ENCODE assay signal across 12 mouse cellular contexts in the genomic region with DNA sequence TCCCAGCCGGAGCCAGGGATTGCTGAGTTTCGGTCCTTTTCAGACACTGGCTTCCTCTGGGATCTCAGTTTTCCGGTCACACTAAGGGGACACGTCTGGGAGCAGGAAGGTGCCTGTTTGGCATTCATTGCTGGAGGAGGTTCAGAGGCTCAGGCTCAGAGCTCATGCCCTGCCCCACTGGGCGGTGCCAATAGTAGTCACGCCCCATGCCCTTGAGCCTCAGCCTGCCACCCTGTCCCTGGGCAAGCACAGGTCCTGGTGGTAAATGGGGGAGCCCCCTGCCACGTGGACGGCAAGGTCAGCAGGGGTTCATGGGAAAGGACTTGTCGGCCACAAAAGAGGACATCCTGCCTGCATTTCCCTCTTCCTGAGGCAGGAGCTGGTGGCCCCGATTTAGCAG. TPM values are rescaled to one million over a fixed set of nuclear protein-coding genes. Genes with fewer than 3 reads are reported as not detected.
DNase-seq lines count a peak whose midpoint lies in the region; ATAC-seq and TF ChIP-seq lines count a peak whose summit lies in the region.
"Had no signal": no experiment of that assay in that cellular context is flagged by ENCODE, and none has a peak within 500 bp of the region (broad histone marks: within the 10 kb centered on the region; RNA-seq: fewer than 3 reads in every experiment).

No protein-coding gene starts in this region.

- no peak; the same call in 1 of the 2 replicates for TF ChIP-seq EP300 in liver, postnatal 0 days (IDR thresholded peaks at IDR 0.05; ENCODE audit: low read depth)

- ATAC-seq in erythroid progenitor cell, adult 5-6 weeks (replicated peaks; ENCODE audit: low FRiP score, poor library complexity, severe bottlenecking) = 0 out of 2 replicates have a peak, but pooled peaks have one; percentile 35
- peak; percentile 61 for ATAC-seq in intestine, embryonic 16.5 days
- ATAC-seq in liver, postnatal 0 days = peak; percentile 55
- no peak for ATAC-seq in midbrain, embryonic 14.5 days (ENCODE audit: low FRiP score, low TSS enrichment)
- ATAC-seq in forebrain, embryonic 13.5 days = no peak
- ATAC-seq: inflammation-experienced regulatory T-cells, adult 6 months; Patski had no signal

- H3K9me3 ChIP-seq in intestine, embryonic 16.5 days (ENCODE audit: control insufficient read depth, low read length) = no peaks in the 10 kb centered on the region
- H3K9me3 ChIP-seq in liver, postnatal 0 days (ENCODE audit: low read length) = no peaks in the 10 kb centered on the region
- no peaks in the 10 kb centered on the region for H3K9me3 ChIP-seq in midbrain, embryonic 14.5 days (ENCODE audit: control insufficient read depth, low read length)
- H3K9me3 ChIP-seq in forebrain, embryonic 13.5 days (replicated peaks) = no peaks in the 10 kb centered on the region
- H3K9me3 ChIP-seq: embryonic facial prominence, embryonic 12.5 days had no signal

- H3K27ac ChIP-seq in intestine, embryonic 16.5 days (ENCODE audit: low read length) = no peak overlapping the region
- no peak overlapping the region for H3K27ac ChIP-seq in liver, postnatal 0 days (ENCODE audit: low read depth)
- H3K27ac ChIP-seq in midbrain, embryonic 14.5 days (replicated peaks; ENCODE audit: low read depth, low read length) = no peak overlapping the region
- no peak overlapping the region for H3K27ac ChIP-seq in forebrain, embryonic 13.5 days
- no peak overlapping the region for H3K27ac ChIP-seq in left cerebral cortex, adult 2 months
- H3K27ac ChIP-seq: embryonic facial prominence, embryonic 12.5 days had no signal

- H3K4me1 ChIP-seq in intestine, embryonic 16.5 days (ENCODE audit: control insufficient read depth, insufficient read depth, low read length) = no peaks in the 10 kb centered on the region
- H3K4me1 ChIP-seq in liver, postnatal 0 days (ENCODE audit: insufficient read depth) = 0 out of 2 replicates have a peak, but pooled peaks cover 3% of the 10 kb centered on the region
- H3K4me1 ChIP-seq in midbrain, embryonic 14.5 days (ENCODE audit: control insufficient read depth, insufficient read depth, low read length) = no peaks in the 10 kb centered on the region
- H3K4me1 ChIP-seq in forebrain, embryonic 13.5 days = peaks cover 10% of the 10 kb centered on the region; the same call in 1 of the 2 replicates
- H3K4me1 ChIP-seq: embryonic facial prominence, embryonic 12.5 days had no signal

- TF ChIP-seq CTCF in liver, postnatal 0 days (IDR thresholded peaks at IDR 0.05; ENCODE audit: low read depth) = no peak
- TF ChIP-seq CTCF in left cerebral cortex, adult 2 months (IDR thresholded peaks at IDR 0.05) = no peak

- H3K27me3 ChIP-seq in intestine, embryonic 16.5 days (replicated peaks; ENCODE audit: control insufficient read depth, insufficient read depth, low read length) = peaks cover 28% of the 10 kb centered on the region
- H3K27me3 ChIP-seq in liver, postnatal 0 days (ENCODE audit: insufficient read depth, low read length) = peaks cover 10% of the 10 kb centered on the region
- peaks cover 18% of the 10 kb centered on the region for H3K27me3 ChIP-seq in midbrain, embryonic 14.5 days (ENCODE audit: control insufficient read depth, insufficient read depth, low read length)
- peaks cover 67% of the 10 kb centered on the region for H3K27me3 ChIP-seq in forebrain, embryonic 13.5 days
- H3K27me3 ChIP-seq: Patski had no signal

- WGBS in intestine, embryonic 16.5 days = 13% methylated on average over 10 of the region's 10 CpGs
- WGBS in liver, postnatal 0 days (ENCODE audit: insufficient replicate concordance) = 7% methylated on average over 10 of the region's 10 CpGs
- WGBS in midbrain, embryonic 14.5 days = 23% methylated on average over 10 of the region's 10 CpGs
- WGBS in forebrain, embryonic 13.5 days = 16% methylated on average over 10 of the region's 10 CpGs

- H3K4me2 ChIP-seq in intestine, embryonic 16.5 days (ENCODE audit: low read depth, low read length) = no peak overlapping the region
- H3K4me2 ChIP-seq in liver, postnatal 0 days (ENCODE audit: low read depth, low read length) = no peak overlapping the region
- H3K4me2 ChIP-seq in midbrain, embryonic 14.5 days (ENCODE audit: low read length) = no peak overlapping the region
- H3K4me2 ChIP-seq in forebrain, embryonic 13.5 days = no peak overlapping the region
- H3K4me2 ChIP-seq: embryonic facial prominence, embryonic 12.5 days had no signal

- H3K4me3 ChIP-seq in intestine, embryonic 16.5 days (ENCODE audit: low read length) = no peak overlapping the region
- no peak overlapping the region for H3K4me3 ChIP-seq in liver, postnatal 0 days (ENCODE audit: low read depth, low read length)
- H3K4me3 ChIP-seq in midbrain, embryonic 14.5 days (replicated peaks; ENCODE audit: low read depth, low read length) = no peak overlapping the region
- no peak overlapping the region for H3K4me3 ChIP-seq in forebrain, embryonic 13.5 days
- no peak overlapping the region for H3K4me3 ChIP-seq in left cerebral cortex, adult 2 months
- H3K4me3 ChIP-seq: embryonic facial prominence, embryonic 12.5 days; myocyte had no signal

- H3K9ac ChIP-seq in intestine, embryonic 16.5 days (ENCODE audit: low read depth, low read length) = no peak overlapping the region
- no peak overlapping the region for H3K9ac ChIP-seq in liver, postnatal 0 days (replicated peaks)
- no peak overlapping the region for H3K9ac ChIP-seq in midbrain, embryonic 14.5 days (replicated peaks; ENCODE audit: low read length)
- H3K9ac ChIP-seq in forebrain, embryonic 13.5 days = no peak overlapping the region
- H3K9ac ChIP-seq: embryonic facial prominence, embryonic 12.5 days had no signal

- intact Hi-C loops in left cerebral cortex, adult 2 months (cut with DNase I) = no loop called here

- no peaks in the 10 kb centered on the region for H3K36me3 ChIP-seq in intestine, embryonic 16.5 days (ENCODE audit: control insufficient read depth, insufficient read depth, low read length)
- H3K36me3 ChIP-seq in liver, postnatal 0 days (replicated peaks; ENCODE audit: insufficient read depth, low read length) = no peaks in the 10 kb centered on the region
- H3K36me3 ChIP-seq in midbrain, embryonic 14.5 days (ENCODE audit: control insufficient read depth, insufficient read depth, low read length) = no peaks in the 10 kb centered on the region
- no peaks in the 10 kb centered on the region for H3K36me3 ChIP-seq in forebrain, embryonic 13.5 days (ENCODE audit: poor library complexity, severe bottlenecking)
- H3K36me3 ChIP-seq: embryonic facial prominence, embryonic 12.5 days had no signal

- peak; percentile 42 for DNase-seq in ZHBTc4 (ENCODE audit: low read depth, low spot score)
- peak; percentile 52 for DNase-seq in liver, postnatal 0 days
- no peak for DNase-seq in midbrain, embryonic 14.5 days
- no peak for DNase-seq in ovary, adult 18-20 months (ENCODE audit: low spot score)
- no peak for DNase-seq in left cerebral cortex, adult 2 months (ENCODE audit: extremely low spot score in 1 of 2, low spot score in 2 of 2)

RNA-seq across cellular contexts. Expression of a gene that starts 4.3 kb away (rescaled TPM):
- total RNA-seq in erythroid progenitor cell, adult 5-6 weeks (2015; ENCODE audit: low replicate concordance) = 0.36 TPM in 1 of 2 replicates, not detected in the other
- total RNA-seq in erythroid progenitor cell, adult 5-6 weeks (2017; ENCODE audit: low replicate concordance) = not detected in 2 replicates
- 4.0 and 4.3 TPM in 2 replicates for polyA plus RNA-seq in intestine, embryonic 16.5 days (2015; fragmentation: Nextera tagmentation; extraction: Ambion mirVana)
- polyA plus RNA-seq in liver, postnatal 0 days (2015; fragmentation: Nextera tagmentation; extraction: Ambion mirVana) = 4.3 and 4.9 TPM in 2 replicates
- polyA plus RNA-seq in midbrain, embryonic 14.5 days (2014; fragmentation: Nextera tagmentation; extraction: Ambion mirVana) = 1.1 and 2.1 TPM in 2 replicates
- polyA plus RNA-seq in forebrain, embryonic 13.5 days (2015; fragmentation: Nextera tagmentation; extraction: Ambion mirVana) = 1.5 TPM in 2 replicates
- 1 to 10 TPM; 2.4 TPM for total RNA-seq in left cerebral cortex, adult 2 months (2021)
- polyA plus RNA-seq: inflammation-experienced regulatory T-cells, adult 6 months had no signal

RNA-seq across cellular contexts. Expression of a gene that starts 50.1 kb away (rescaled TPM):
- total RNA-seq in erythroid progenitor cell, adult 5-6 weeks (2015; ENCODE audit: low replicate concordance) = not detected in 2 replicates
- total RNA-seq in erythroid progenitor cell, adult 5-6 weeks (2017; ENCODE audit: low replicate concordance) = not detected in 2 replicates
- not detected in 2 replicates for polyA plus RNA-seq in intestine, embryonic 16.5 days (2015; fragmentation: Nextera tagmentation; extraction: Ambion mirVana)
- polyA plus RNA-seq in liver, postnatal 0 days (2015; fragmentation: Nextera tagmentation; extraction: Ambion mirVana) = 0.25 and 0.33 TPM in 2 replicates
- not detected in 2 replicates for polyA plus RNA-seq in midbrain, embryonic 14.5 days (2014; fragmentation: Nextera tagmentation; extraction: Ambion mirVana)
- not detected in 2 replicates for polyA plus RNA-seq in forebrain, embryonic 13.5 days (2015; fragmentation: Nextera tagmentation; extraction: Ambion mirVana)
- total RNA-seq in left cerebral cortex, adult 2 months (2021) = not detected
- polyA plus RNA-seq: embryonic facial prominence, embryonic 12.5 days; inflammation-experienced regulatory T-cells, adult 6 months; myocyte; Patski had no signal

RNA-seq across cellular contexts. Expression of a gene that starts 56.7 kb away (rescaled TPM):
- not detected in 2 replicates for total RNA-seq in erythroid progenitor cell, adult 5-6 weeks (2015; ENCODE audit: low replicate concordance)
- not detected in 2 replicates for total RNA-seq in erythroid progenitor cell, adult 5-6 weeks (2017; ENCODE audit: low replicate concordance)
- polyA plus RNA-seq in intestine, embryonic 16.5 days (2015; fragmentation: Nextera tagmentation; extraction: Ambion mirVana) = not detected in 2 replicates
- not detected in 2 replicates for polyA plus RNA-seq in liver, postnatal 0 days (2015; fragmentation: Nextera tagmentation; extraction: Ambion mirVana)
- polyA plus RNA-seq in midbrain, embryonic 14.5 days (2014; fragmentation: Nextera tagmentation; extraction: Ambion mirVana) = not detected in 2 replicates
- not detected in 2 replicates for polyA plus RNA-seq in forebrain, embryonic 13.5 days (2015; fragmentation: Nextera tagmentation; extraction: Ambion mirVana)
- total RNA-seq in left cerebral cortex, adult 2 months (2021) = not detected
- polyA plus RNA-seq: embryonic facial prominence, embryonic 12.5 days; inflammation-experienced regulatory T-cells, adult 6 months; myocyte; Patski had no signal

Comparison
In these comparisons a context has a peak if more than half of its experiments do, and no peak if none do; other contexts are left out.
1. DNase-seq: peak in ZHBTc4 (single experiment) and liver, postnatal 0 days (single experiment); none in midbrain, embryonic 14.5 days (single experiment), ovary, adult 18-20 months (single experiment) and left cerebral cortex, adult 2 months (0 of 2).
2. ATAC-seq: peak in erythroid progenitor cell, adult 5-6 weeks (single experiment), intestine, embryonic 16.5 days (single experiment) and liver, postnatal 0 days (single experiment); none in midbrain, embryonic 14.5 days (single experiment) and forebrain, embryonic 13.5 days (single experiment).